ENCODE assay signal across 16 mouse cellular contexts in genomic region chr8:47637152-47637551, GRCm38 (mm10).
"Had no signal": no experiment of that assay in that cellular context is flagged by ENCODE, and none has a peak within 500 bp of the region (broad histone marks: within the 10 kb centered on the region; RNA-seq: fewer than 3 reads in every experiment).

No protein-coding gene starts in this region.

- H3K4me2 ChIP-seq: lung, embryonic 14.5 days; midbrain, embryonic 12.5 days; neural tube, embryonic 12.5 days; stomach, embryonic 15.5 days had no signal

- H3K9me3 ChIP-seq: midbrain, embryonic 12.5 days; stomach, embryonic 15.5 days had no signal

- ATAC-seq: midbrain, embryonic 16.5 days had no signal

- H3K27me3 ChIP-seq: midbrain, embryonic 12.5 days; neural tube, embryonic 12.5 days; stomach, embryonic 15.5 days had no signal

- H3K36me3 ChIP-seq: midbrain, embryonic 10.5 days; midbrain, embryonic 12.5 days; neural tube, embryonic 12.5 days; stomach, embryonic 15.5 days had no signal

- H3K4me1 ChIP-seq: midbrain, embryonic 10.5 days; neural tube, embryonic 12.5 days had no signal

- H3K27ac ChIP-seq: midbrain, embryonic 10.5 days; midbrain, embryonic 12.5 days; neural tube, embryonic 12.5 days; stomach, embryonic 15.5 days; stomach, postnatal 0 days had no signal

- DNase-seq: lung, adult 18-20 months; lung, embryonic 14.5 days; lung, postnatal 10 days; lung, postnatal 4 days; midbrain, embryonic 14.5 days; right cerebral cortex, postnatal 14 days; thymus, adult 2 months; thymus, postnatal 25 days; thymus, postnatal 4 days had no signal

- H3K9ac ChIP-seq: lung, embryonic 14.5 days; midbrain, embryonic 12.5 days; neural tube, embryonic 12.5 days; stomach, embryonic 15.5 days had no signal

- H3K4me3 ChIP-seq: midbrain, embryonic 10.5 days; midbrain, embryonic 12.5 days; myocyte; neural tube, embryonic 12.5 days; stomach, embryonic 15.5 days had no signal
